Mouse (Mus musculus) spleen, adult 2 months (tissue): ENCODE results near the gene Tob2.

Experiments used
- CTCF ChIP-seq: fragments of 200-500 bp; IDR thresholded peaks from 2 replicates; pipeline ENCODE4 v1.5.1; 2011; ENCODE audit warnings: mild to moderate bottlenecking, inconsistent platforms; ENCODE audit not compliant: insufficient read depth, insufficient read length, insufficient replicate concordance; ENCODE audit errors: extremely low read depth
- POLR2A ChIP-seq: fragments of 200-500 bp; IDR thresholded peaks from 2 replicates; pipeline ENCODE4 v1.6.1; 2011; ENCODE audit warnings: low read depth, low read length, inconsistent platforms

- TF ChIP-seq CTCF (no peak), POLR2A (no peak)
These were observed 49.0 kb downstream of the Tob2 start for GRCm38 (mm10) chr15:81809550-81809949.
